Mouse (Mus musculus): ENCODE results near the gene Nfia. TPM values are rescaled to one million over a fixed set of nuclear protein-coding genes. Genes with fewer than 3 reads are reported as not detected.

The Nfia gene
- polyA plus RNA-seq, 1 experiment from 2014 or later, result 88.3 TPM

DNA sequence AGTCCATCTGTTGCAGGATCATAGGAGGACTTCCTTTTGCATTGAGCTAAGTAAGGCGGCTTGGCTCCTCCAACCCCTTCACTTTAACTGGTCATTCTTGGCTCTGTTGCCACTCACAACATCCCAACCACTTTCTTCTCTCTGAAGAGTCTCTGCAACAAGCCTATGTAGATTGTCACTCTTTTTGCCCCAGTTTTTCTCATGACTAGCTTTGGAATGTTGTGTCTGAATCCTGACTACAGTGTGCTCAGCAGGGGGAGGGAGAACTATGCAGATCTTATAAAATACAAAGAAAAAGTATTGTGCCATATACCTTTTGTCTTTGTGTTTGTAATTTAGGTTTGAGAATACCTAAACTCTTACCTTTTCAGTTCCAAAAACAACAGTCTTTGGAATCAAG, 119.1 kb downstream of the Nfia start:
- ATAC-seq, result no peak
- H3K4me1 ChIP-seq (replicated peaks; ENCODE audit: control insufficient read depth, insufficient read depth, low read length), result peaks cover 12% of the 10 kb centered on the region
- whole genome bisulfite sequencing, result 77% methylated on average over 1 of the region's 1 CpGs
- H3K9me3 ChIP-seq (ENCODE audit: control insufficient read depth, low read length), result no peaks in the 10 kb centered on the region
- no peak overlapping the region for H3K9ac ChIP-seq (replicated peaks; ENCODE audit: low read depth, low read length)
- H3K27ac ChIP-seq (ENCODE audit: low read length), result no peak overlapping the region
- H3K4me3 ChIP-seq (replicated peaks; ENCODE audit: low read length), result no peak overlapping the region
- H3K4me2 ChIP-seq (ENCODE audit: low read length), result no peak overlapping the region
- H3K36me3 ChIP-seq (ENCODE audit: control insufficient read depth, insufficient read depth), result no peaks in the 10 kb centered on the region
- H3K27me3 ChIP-seq (replicated peaks; ENCODE audit: control insufficient read depth, insufficient read depth, low read length), result no peaks in the 10 kb centered on the region

DNA sequence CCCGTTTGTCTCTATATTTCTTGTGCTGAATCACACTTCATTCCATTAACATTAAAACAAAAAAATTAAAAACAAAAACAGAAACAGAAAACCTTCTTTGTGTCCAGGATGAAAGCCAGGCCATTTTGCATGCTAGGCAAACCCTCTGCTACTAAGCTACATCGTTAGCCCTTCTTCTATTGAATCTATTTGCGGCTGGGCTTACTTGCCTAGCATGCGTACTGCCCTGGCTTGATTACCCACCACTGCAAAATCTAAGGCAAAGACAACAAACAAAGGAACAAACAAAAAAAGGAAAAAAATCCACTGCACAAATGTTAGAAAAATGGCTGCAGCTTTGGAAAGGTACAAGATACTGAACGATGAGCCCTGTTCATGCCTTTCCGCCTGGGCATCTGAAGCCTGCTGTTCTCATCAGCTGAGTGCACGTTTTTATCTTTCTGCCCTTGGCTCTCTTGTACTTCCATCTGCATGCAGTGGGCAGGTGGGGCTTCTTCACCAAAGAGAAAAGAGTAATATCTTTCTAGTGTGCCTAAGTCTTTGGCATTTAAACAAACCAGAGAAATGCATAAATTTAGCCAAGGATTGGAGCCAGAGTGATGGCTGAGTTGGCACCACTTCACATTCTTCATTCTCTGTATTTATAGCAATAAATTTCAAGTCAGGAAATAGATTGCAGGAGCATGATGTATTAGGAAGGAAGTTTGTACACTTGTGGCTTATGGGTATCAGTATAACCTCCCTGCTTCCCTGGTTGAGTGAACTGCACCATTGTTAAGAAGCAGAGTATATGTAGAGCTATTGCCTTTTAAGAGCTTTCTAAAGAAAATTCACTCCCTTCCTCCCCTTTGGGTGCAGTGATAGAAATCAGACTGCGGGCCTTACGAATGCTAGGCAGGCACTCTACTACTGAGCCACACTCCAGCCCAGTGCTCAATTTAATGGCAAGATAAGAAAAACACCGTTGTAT, 121.7 kb downstream of the Nfia start:
- H3K9me3 ChIP-seq (ENCODE audit: control insufficient read depth, low read length), result no peaks in the 10 kb centered on the region
- H3K9ac ChIP-seq (replicated peaks; ENCODE audit: low read depth, low read length), result 0 out of 2 replicates have a peak overlapping the region, but pooled peaks have one; percentile 17
- H3K4me1 ChIP-seq (replicated peaks; ENCODE audit: control insufficient read depth, insufficient read depth, low read length), result peaks cover 12% of the 10 kb centered on the region
- H3K27me3 ChIP-seq (replicated peaks; ENCODE audit: control insufficient read depth, insufficient read depth, low read length), result no peaks in the 10 kb centered on the region
- peak overlapping the region; percentile 85 for H3K27ac ChIP-seq (ENCODE audit: low read length)
- no peak overlapping the region for H3K4me3 ChIP-seq (replicated peaks; ENCODE audit: low read length)
- 34% methylated on average over 10 of the region's 10 CpGs for WGBS
- H3K4me2 ChIP-seq (ENCODE audit: low read length), result peak overlapping the region; percentile 16
- ATAC-seq, result peak; percentile 61
- no peaks in the 10 kb centered on the region for H3K36me3 ChIP-seq (ENCODE audit: control insufficient read depth, insufficient read depth)

DNA sequence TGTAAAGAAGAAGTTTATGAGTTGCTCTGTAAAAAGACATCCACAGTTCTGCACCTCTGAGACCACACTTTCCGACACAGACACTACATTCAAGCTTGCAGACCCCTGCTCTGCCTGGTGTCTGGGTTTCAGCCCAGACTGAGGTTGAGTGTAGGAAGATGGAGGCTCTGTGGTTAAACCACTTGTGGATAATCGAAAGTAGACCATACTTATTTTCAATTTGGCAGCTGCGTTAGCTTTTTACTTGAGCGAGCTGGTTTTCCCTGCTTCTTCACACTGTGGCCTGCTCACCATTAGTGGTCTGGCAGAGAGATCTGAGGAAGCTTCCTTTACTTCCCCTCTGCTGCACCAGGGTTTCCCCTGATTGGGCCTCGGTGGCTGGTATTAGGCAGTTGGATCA, 123.4 kb downstream of the Nfia start:
- Histone ChIP-seq H3K27ac (ENCODE audit: low read length) (no peak overlapping the region), H3K4me1 (replicated peaks; ENCODE audit: control insufficient read depth, insufficient read depth, low read length) (peaks cover 14% of the 10 kb centered on the region), H3K36me3 (ENCODE audit: control insufficient read depth, insufficient read depth) (no peaks in the 10 kb centered on the region), H3K9ac (replicated peaks; ENCODE audit: low read depth, low read length) (no peak overlapping the region), H3K9me3 (ENCODE audit: control insufficient read depth, low read length) (no peaks in the 10 kb centered on the region), H3K4me3 (replicated peaks; ENCODE audit: low read length) (no peak overlapping the region), H3K27me3 (replicated peaks; ENCODE audit: control insufficient read depth, insufficient read depth, low read length) (no peaks in the 10 kb centered on the region), H3K4me2 (ENCODE audit: low read length) (no peak overlapping the region)
- 92% methylated on average over 5 of the region's 5 CpGs for WGBS
- no peak for ATAC-seq

DNA sequence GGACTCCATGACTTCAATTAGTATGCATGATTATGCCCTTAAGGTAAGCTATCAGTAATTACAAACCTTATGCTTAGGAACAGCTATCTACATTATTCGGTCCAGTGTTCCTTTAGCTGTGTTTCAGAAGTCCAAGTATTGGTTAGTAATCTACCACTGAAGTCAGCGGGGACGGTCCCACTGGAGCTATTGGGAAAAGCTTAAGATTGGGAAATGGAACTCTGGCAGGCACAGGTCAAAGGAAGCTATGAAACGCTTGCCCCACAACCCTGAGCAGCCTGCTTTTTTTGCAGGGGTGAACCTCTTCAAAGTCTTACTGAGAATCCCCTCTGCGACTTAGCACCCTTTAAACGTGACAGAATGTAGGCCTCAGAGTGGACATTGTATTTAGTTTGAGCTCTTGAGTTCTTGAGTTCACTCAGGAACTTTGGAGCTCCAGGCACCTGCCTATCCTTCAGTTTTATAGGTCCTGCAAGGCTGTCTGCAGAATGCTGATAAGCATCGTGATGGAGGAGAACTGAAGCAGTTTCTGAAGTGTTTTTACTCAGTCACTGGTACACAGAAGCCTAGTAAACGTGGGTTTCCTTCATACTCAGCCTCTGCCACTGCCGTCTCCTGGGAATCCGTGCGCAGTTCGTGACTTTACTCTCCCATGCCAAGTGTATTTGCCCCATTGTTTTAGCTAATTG, 127.9 kb downstream of the Nfia start:
- no peak for ATAC-seq
- no peak overlapping the region for H3K27ac ChIP-seq (ENCODE audit: low read length)
- H3K9me3 ChIP-seq (ENCODE audit: control insufficient read depth, low read length), result no peaks in the 10 kb centered on the region
- no peak overlapping the region for H3K4me2 ChIP-seq (ENCODE audit: low read length)
- H3K36me3 ChIP-seq (ENCODE audit: control insufficient read depth, insufficient read depth), result no peaks in the 10 kb centered on the region
- H3K4me1 ChIP-seq (replicated peaks; ENCODE audit: control insufficient read depth, insufficient read depth, low read length), result peaks cover 13% of the 10 kb centered on the region
- no peaks in the 10 kb centered on the region for H3K27me3 ChIP-seq (replicated peaks; ENCODE audit: control insufficient read depth, insufficient read depth, low read length)
- H3K4me3 ChIP-seq (replicated peaks; ENCODE audit: low read length), result no peak overlapping the region
- no peak overlapping the region for H3K9ac ChIP-seq (replicated peaks; ENCODE audit: low read depth, low read length)
- WGBS, result 60% methylated on average over 12 of the region's 12 CpGs

DNA sequence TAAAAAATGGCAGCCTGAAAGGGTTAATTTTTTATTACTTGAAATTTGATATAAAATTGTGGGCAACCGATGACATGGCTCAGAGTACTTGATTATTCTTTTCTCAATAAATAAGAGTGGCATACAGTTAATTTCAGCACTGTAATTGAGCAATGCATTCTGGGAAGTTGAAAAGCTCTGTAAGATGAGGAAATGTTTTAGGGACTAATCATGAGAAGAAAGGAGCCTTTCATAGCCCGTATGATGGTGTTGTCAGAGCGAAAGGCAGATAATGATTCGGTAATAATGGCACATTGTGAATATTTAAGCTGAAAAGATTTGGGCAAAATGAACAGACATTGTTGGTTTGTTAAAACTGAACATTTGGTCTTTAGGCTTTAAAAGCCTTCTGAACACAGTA, 133.3 kb downstream of the Nfia start:
- H3K27ac ChIP-seq (ENCODE audit: low read length), result no peak overlapping the region
- no peaks in the 10 kb centered on the region for H3K36me3 ChIP-seq (ENCODE audit: control insufficient read depth, insufficient read depth)
- H3K9me3 ChIP-seq (ENCODE audit: control insufficient read depth, low read length), result no peaks in the 10 kb centered on the region
- ATAC-seq, result peak; percentile 29; the same call in 1 of the 2 replicates
- H3K4me1 ChIP-seq (replicated peaks; ENCODE audit: control insufficient read depth, insufficient read depth, low read length), result peaks cover 41% of the 10 kb centered on the region
- H3K27me3 ChIP-seq (replicated peaks; ENCODE audit: control insufficient read depth, insufficient read depth, low read length), result no peaks in the 10 kb centered on the region
- H3K9ac ChIP-seq (replicated peaks; ENCODE audit: low read depth, low read length), result no peak overlapping the region
- no peak overlapping the region for H3K4me2 ChIP-seq (ENCODE audit: low read length)
- WGBS, result 8% methylated on average over 4 of the region's 4 CpGs
- H3K4me3 ChIP-seq (replicated peaks; ENCODE audit: low read length), result no peak overlapping the region

DNA sequence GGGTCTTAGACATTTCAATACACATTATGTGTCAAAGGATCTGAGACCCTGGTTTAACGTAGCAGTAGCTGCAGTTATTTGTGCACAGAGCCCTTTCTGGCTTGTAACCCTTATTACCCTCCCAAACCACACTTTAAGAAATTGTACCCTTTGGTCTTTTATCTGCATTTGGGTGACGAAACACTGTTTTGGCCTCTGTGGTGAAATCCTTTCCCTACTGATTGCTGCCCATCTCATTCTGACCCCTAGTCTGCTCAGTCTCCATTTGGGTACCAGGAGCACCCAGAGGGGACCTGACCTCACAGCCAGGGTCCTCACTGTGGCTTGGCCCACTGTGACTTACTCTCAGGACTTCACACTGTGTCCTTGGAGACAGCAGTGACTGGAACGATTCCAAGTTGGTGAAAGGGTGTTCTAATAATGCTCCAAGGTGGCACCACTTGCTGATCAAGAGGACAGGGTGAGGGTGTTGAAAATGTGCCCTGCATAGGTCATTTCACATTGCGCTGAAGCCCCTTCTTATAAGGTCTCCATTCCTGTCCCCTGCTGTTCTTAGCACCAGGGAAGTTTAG, 136.1 kb downstream of the Nfia start:
- Histone ChIP-seq H3K27ac (ENCODE audit: low read length) (peak overlapping the region; percentile 25), H3K4me1 (replicated peaks; ENCODE audit: control insufficient read depth, insufficient read depth, low read length) (peaks cover 60% of the 10 kb centered on the region), H3K27me3 (replicated peaks; ENCODE audit: control insufficient read depth, insufficient read depth, low read length) (no peaks in the 10 kb centered on the region), H3K9me3 (ENCODE audit: control insufficient read depth, low read length) (no peaks in the 10 kb centered on the region), H3K4me2 (ENCODE audit: low read length) (no peak overlapping the region), H3K4me3 (replicated peaks; ENCODE audit: low read length) (no peak overlapping the region), H3K36me3 (ENCODE audit: control insufficient read depth, insufficient read depth) (no peaks in the 10 kb centered on the region), H3K9ac (replicated peaks; ENCODE audit: low read depth, low read length) (no peak overlapping the region)
- 64% methylated on average over 4 of the region's 4 CpGs for WGBS
- no peak for ATAC-seq

DNA sequence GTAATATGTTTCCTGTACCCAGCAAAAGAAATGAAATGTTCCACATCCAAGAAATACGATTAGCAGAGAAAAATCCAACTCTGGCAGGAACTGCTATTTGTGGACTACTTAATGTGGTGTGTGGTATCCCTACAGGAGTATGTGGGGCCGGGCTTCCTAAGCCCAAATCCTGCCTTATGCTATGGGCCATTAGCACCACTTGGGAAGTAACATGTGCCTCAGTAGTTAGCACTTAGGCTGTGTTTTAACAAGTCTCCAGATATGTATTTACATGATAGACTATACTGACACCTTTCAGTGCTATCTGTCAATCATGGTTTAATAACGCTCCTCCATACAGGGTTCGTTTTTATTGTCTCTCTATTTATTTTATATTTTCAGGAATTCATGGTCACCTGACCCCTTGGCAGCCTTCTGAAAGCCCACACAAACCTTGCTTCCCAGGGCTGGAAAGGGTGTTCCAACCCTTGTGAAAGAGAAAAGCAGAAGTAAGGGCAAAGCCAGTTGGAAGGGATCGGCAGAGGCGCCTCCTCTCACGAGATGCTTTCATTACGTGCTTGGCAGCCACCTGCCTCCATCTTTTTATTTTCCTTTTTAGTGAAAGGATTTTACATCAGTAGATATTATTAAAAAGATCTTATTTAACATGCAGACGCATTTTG, 137.7 kb downstream of the Nfia start:
- Histone ChIP-seq H3K4me2 (ENCODE audit: low read length) (peak overlapping the region; percentile 39), H3K4me1 (replicated peaks; ENCODE audit: control insufficient read depth, insufficient read depth, low read length) (peaks cover 57% of the 10 kb centered on the region), H3K36me3 (ENCODE audit: control insufficient read depth, insufficient read depth) (no peaks in the 10 kb centered on the region), H3K27ac (ENCODE audit: low read length) (peak overlapping the region; percentile 84), H3K9me3 (ENCODE audit: control insufficient read depth, low read length) (no peaks in the 10 kb centered on the region), H3K4me3 (replicated peaks; ENCODE audit: low read length) (0 out of 2 replicates have a peak overlapping the region, but pooled peaks have one; percentile 6), H3K9ac (replicated peaks; ENCODE audit: low read depth, low read length) (0 out of 2 replicates have a peak overlapping the region, but pooled peaks have one; percentile 43), H3K27me3 (replicated peaks; ENCODE audit: control insufficient read depth, insufficient read depth, low read length) (no peaks in the 10 kb centered on the region)
- WGBS, result 34% methylated on average over 9 of the region's 9 CpGs
- ATAC-seq, result peak; percentile 69

DNA sequence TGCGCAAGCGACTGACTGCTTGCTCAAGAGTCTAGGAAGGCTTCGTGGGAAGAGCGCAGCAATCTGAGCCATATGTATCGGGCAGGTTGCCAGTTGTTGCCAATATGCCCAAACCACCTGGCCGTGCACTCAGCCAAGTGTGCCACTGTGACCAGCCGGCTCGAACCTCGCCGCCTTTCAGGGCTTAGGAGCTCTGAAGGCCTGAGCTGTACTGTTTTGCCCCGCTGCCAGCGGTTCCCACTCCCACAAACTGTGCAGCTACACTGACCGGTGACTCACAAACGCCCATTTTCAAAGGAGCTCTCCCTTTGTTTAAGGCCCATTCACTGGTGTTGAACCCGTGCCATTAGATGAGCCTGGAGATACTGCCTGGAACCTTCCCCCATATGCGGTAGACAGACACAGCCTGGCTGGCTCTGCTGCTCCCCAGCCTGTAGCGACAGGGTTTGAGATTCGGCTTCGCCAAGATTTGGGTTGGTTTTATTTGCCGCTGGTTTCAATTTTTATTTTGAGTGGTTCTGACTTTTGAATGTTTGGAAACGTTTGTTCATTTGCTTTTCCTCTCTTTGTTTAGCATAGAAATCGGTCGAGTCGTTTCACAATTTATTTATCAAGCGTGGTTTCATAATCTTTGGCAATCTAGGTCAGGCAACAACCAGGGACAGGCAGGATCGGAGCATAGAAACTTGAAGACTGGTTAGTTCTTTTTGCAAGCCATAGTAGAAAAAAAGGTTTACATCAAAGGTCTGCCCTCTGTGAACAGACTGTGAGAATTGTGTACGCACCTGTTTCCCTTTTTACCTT, 138.4 kb downstream of the Nfia start:
- Histone ChIP-seq H3K9ac (replicated peaks; ENCODE audit: low read depth, low read length) (peak overlapping the region; percentile 43; the same call in 1 of the 2 replicates), H3K4me2 (ENCODE audit: low read length) (peak overlapping the region; percentile 39), H3K9me3 (ENCODE audit: control insufficient read depth, low read length) (no peaks in the 10 kb centered on the region), H3K27ac (ENCODE audit: low read length) (peak overlapping the region; percentile 84), H3K4me3 (replicated peaks; ENCODE audit: low read length) (0 out of 2 replicates have a peak overlapping the region, but pooled peaks have one; percentile 1), H3K27me3 (replicated peaks; ENCODE audit: control insufficient read depth, insufficient read depth, low read length) (no peaks in the 10 kb centered on the region), H3K4me1 (replicated peaks; ENCODE audit: control insufficient read depth, insufficient read depth, low read length) (peaks cover 55% of the 10 kb centered on the region), H3K36me3 (ENCODE audit: control insufficient read depth, insufficient read depth) (no peaks in the 10 kb centered on the region)
- WGBS, result 41% methylated on average over 27 of the region's 27 CpGs
- ATAC-seq, result peak; percentile 80
